Mouse (Mus musculus) adipocyte (in vitro differentiated cells): ENCODE data around the gene Rnf207.
A peak's percentile ranks its signal among the peaks of the same experiment; 100 is the strongest.

Experiments
- DNase-seq: peaks from one replicate; pipeline ENCODE4 v3.0.0-alpha.2; 2016; ENCODE audit warnings: low spot score

Gene Rnf207

GRCm38 (mm10) chr4:152328691-152329090 lies 9.9 kb upstream of the Rnf207 start:
- peak; percentile 39 for DNase-seq

DNA sequence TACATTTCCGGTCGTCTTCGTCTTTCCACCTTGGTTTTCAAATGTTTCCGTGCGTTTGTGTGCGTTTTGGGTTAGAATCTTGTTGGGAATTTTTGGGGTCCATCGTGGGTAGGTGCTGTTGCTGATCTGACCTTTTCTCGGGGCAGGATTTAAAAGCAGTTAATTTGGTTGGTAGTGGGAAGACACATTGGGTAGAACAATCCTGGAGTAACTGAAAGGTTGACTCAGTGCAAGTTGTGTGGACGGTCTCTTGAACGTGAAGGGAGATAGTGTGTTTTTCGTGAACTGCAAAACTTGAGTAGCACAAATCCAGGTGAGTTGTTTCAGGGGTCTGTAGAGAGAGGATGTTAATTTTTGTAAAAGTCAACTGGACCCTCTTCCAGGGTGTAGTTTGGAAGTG lies 7.8 kb upstream of the Rnf207 start:
- DNase-seq = no peak

GRCm38 (mm10) chr4:152325574-152326411 lies 7.0 kb upstream of the Rnf207 start, which contains the start of gene Rpl22:
Gene Rpl22, plus strand, starts transcription at chr4:152325742.
- DNase-seq = peak; percentile 97

DNA sequence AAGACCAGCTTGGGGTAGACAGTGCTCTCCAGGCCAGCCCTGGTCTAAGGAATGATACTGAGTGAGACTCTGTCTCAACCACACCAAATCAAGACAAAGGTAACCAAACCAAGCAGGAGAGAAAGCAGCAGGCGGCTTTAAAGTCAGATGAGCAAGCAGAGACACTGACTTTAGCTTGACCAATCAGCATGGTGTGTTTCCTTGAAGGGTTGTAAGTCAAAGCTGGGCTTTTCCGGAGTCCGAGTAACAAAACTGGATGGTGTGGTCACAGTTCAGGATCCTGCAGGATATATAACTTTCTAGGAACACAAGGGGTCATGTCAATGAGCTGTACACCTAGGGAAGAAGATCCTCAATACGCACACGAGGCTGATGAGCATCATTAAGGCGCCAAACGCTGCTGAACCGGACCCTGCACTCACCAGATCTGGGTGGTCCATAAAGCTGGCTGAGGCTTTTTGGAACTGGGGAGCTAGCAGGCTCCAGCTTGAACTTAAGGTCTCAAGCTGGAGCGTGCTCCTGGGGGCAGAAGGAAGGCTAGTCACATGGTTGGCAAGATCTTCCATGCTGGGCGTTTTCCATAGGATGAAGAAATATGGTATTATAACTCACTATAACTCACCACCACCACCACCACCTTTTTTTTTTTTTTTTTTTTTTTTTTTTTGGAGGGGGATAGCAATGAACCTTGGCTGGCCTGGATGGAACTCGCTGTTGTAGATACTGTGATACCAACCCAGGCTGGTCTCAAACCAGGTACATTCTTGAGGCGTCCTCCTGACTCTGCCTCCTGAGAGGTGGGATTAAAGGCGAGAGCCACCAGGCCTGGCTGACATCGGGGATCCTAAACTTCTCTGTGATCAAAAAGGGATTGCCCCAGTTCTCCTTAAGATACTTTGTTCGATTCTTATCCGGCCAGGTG lies 6.1 kb upstream of the Rnf207 start:
- DNase-seq = no peak

GRCm38 (mm10) chr4:152321464-152321863 lies 2.7 kb upstream of the Rnf207 start:
- DNase-seq = no peak

DNA sequence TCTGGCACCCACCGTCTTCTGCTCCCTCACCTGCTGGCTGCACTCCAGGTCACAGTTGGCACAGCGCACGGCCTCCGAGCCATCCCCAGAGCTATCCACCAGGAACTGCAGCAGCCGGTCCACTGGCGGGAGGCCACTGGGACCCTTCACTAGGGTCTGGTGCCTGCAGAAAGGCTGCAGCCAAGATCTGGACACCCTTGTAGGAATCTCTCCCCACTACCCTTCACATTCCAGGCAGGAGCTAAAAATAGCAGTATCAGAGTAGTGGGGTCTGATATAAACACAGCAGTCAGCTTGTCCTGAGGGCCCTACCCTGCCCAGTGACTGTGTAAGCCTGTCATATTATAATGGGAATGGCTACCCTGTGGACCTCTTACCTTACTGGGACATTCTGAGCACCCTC lies 1.2 kb downstream of the Rnf207 start:
- DNase-seq = no peak

DNA sequence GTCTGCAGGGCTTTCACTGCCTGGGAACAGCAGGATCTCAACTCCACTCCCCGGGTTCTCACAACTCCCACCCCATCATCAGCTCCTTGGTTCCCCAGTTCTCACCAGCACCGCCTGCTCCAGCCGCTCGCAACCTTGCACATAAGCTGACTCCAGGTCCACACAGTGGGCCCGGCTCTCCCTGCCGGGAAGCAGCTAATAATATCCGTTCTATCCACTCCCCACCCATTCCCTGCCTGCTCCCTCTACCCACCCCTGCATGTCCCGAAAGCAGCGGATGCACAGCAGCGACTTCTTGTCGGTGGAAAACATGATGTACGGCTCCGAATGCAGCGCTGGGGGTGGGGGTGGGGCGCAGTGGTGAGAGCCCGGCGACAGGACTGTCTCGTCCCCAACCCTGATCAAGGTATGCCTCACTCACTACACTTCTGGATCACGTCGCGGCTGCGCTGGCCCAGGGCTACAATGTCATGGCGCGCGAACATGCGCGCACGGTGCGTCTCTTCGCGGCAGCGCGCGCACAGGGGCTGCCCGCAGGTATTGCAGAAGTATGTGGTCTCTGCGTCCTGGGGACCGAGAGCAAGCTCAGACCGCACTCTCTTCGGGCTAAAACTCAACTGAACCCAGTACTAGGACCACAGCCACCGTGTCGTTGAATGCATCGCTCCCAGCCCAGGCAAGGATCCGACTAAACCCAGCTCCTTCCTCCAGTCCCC lies 3.1 kb downstream of the Rnf207 start:
- no peak for DNase-seq

GRCm38 (mm10) chr4:152313934-152314333 lies 4.9 kb downstream of the Rnf207 start:
- DNase-seq = no peak

GRCm38 (mm10) chr4:152313211-152313632 lies 5.6 kb downstream of the Rnf207 start:
- DNase-seq = no peak

DNA sequence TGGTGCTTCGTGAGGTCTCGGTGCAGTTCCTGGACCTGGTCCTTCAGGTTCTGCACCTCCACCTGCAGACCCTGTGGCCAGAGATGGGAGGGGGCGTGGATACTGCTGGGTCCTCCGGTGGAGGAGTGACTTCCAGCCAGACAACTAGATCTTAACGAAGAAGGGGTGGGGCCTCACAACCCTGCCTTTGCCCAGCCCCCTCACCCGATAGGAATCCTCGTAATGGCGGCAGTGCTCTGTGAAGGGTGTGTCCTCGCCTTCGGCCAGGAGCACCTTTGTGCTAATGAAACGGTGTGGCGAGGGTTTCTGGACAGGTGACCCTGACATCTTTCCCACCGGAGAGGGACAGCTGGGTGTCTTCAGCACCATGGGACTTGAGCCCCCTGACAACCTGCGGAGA lies 6.6 kb downstream of the Rnf207 start:
- no peak for DNase-seq

DNA sequence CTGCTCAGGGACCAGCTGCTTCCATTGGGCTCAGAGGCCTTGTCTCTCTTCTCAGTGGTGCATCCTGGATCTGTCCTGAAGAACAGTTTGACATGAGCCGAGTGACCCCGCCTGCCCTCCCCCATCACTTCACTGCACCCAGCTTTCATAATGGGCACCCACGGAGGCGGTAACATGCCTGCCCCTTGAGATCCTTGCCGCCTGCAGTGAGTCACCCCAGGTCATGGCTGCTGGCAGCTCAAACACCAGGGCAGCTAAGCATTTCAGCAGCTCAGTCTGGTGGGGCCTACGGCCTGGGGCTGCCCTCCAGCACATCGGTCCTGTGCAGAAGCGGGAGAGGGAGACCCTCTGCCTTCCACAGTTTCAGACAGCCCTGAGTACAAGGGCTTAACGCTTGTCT lies 11.3 kb downstream of the Rnf207 start:
- no peak for DNase-seq

DNA sequence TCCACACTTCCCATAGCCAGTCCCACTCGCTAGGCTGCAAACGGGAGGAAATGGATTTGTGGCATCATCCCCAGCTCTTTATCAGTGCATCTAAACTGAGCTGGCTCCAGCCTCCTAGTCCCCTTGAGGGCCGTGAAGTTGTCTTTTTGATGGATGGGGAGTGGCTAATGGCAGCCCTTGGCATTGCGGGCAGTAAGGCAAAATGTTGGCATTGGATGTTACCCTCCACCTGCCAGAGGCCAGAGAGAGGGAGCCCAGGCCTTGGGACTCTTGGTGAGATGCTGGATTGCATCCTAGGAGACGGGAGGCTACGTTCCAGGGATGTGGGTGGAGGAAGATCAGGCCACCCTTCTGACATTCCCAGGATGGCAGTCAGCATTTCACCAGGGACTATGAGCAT lies 12.8 kb downstream of the Rnf207 start:
- DNase-seq = no peak

DNA sequence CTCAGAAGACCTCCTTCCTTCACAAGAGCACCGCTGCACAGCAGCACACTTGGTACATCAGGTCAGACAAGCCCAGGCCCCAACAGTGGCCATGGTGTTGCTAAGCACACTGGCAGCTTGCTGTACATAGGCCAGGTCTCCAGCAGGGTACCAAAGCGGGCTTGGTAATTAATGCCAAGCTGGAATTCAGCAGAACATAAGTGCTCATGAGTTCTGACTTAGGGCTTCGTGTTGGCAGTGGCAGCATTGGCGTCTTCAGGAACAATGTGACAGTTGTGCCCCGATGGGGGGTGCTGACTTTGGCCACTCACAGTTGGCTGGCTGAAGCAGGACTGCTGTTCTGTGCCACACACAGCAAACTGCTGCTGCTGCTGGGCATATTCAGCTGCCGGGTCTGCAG lies 14.1 kb downstream of the Rnf207 start:
- DNase-seq = no peak

GRCm38 (mm10) chr4:152303172-152303571 lies 15.6 kb downstream of the Rnf207 start:
- DNase-seq = no peak

GRCm38 (mm10) chr4:152302012-152302411 lies 16.8 kb downstream of the Rnf207 start:
- DNase-seq = no peak

GRCm38 (mm10) chr4:152300375-152300774 lies 18.4 kb downstream of the Rnf207 start:
- no peak for DNase-seq

- DNase-seq = no peak
These were observed 20.0 kb downstream of the Rnf207 start for GRCm38 (mm10) chr4:152298836-152299235.

DNA sequence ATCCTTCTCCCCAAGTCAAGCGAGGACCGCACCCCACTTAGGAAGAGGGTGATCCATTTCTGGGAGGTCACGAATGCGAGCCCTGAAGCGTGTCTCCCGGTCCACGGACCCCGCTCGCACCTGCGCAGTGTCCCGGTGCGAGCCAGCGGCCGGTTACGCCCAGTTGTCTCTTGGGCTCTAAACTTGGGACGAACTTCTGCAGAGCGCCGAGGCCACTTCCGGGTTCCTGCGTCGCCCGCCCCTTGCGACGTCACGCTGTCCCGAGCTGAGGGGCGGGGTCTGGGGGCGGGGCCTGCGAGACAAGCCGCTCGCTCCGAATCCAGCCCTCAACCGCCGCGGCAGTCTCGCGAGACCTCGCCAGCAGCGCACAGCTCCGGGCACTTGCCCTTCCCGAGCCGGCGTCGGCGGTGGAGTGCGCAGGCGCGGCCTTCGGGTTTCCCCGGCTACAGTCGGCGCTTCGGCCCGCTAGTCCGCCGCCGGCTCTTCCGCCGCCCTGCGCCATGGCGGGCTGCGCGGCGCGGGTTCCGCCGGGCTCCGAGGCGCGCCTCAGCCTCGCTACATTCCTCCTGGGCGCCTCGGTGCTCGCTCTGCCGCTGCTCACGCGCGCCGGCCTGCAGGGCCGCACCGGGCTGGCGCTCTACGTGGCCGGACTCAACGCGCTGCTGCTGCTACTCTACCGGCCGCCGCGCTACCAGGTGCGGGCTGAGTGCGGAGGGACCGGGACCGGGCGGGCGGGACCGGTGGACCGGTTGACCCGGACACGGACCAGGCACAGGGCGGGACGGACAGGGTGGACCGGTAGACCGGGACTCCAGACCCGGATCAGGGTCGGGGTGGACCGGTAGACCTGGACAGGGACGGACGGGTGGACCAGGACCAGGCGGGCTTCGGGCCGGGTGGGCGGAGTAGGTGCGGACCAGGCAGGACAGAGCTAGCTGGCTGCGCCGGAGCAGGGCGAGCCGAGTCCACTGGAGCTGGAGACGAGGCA lies 21.6 kb downstream of the Rnf207 start, which contains the start of gene Icmt:
Gene Icmt (plus strand): TSS at position 354 of the 988 bp plus-strand sequence.
- peak; percentile 97 for DNase-seq

GRCm38 (mm10) chr4:152296371-152296770 lies 22.4 kb downstream of the Rnf207 start:
- no peak for DNase-seq

DNA sequence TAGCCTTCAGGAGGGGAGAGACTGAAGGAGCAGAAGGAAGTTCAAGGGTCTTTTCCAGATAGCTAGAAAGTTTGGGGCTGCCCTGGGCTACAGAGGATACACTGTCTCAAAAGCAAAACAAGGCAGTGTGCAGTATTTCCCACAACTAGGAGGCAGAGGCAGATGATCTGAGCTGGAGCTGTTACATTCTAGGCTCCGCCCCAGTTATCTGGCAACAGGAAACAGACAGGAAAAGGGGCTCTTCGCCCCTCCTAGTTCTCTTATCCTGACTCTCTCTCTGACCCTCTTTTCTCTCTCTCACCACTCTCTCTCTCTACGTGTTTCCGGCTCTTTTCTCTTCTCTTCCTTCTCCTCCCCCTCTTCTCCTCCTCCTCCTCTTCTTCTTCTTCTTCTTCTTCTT lies 22.9 kb downstream of the Rnf207 start:
- no peak for DNase-seq
